Mouse (Mus musculus): Measurements from ENCODE around the gene Mrpl20.
"Not testable (repeated sequence)": the region's sequence is repeated elsewhere in the genome, so short reads cannot be mapped to it uniquely, and the experiment has no call there.

Gene Mrpl20

DNA sequence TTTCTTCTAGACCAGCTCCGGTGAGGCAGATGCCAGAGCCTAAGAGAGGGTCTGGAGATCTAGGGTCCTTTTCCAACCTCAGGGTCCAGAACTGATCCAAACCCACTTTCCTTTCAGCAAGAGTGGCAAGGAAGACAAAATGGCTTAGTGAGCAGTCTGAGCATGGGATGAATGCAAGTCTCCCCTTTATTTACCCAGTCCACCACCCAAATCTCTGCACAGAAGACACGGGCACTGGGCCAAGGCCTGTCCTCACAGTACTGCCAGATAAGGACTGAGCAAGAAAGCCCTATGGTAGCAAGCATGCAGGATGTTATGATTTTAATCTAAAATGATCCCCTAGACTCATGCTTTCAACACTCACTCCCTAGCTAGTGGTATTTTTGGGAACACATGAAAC, 24.9 kb upstream of the Mrpl20 start:
- in situ Hi-C loops (cut with MboI; ENCODE audit: unreplicated experiment in 2 of 2), result loop anchor here (10.0 kb wide), 2 partner anchors 133 to 453 kb away; partner anchors contain the start of gene Gm10563 (in 1 of the 2)

- in situ Hi-C loops (cut with MboI; ENCODE audit: unreplicated experiment in 2 of 2), result loop anchor here (10.0 kb wide), 2 partner anchors 135 to 455 kb away; partner anchors contain the start of gene Gm10563 (in 1 of the 2)
Observed at GRCm38 (mm10) chr4:155779498-155779897, 23.2 kb upstream of the Mrpl20 start.

- in situ Hi-C loops (cut with MboI; ENCODE audit: unreplicated experiment in 2 of 2), result no loop called here
Observed at GRCm38 (mm10) chr4:155780895-155781294, 21.8 kb upstream of the Mrpl20 start.

GRCm38 (mm10) chr4:155783486-155784080, 19.1 kb upstream of the Mrpl20 start:
- in situ Hi-C loops (cut with MboI; ENCODE audit: unreplicated experiment in 2 of 2), result no loop called here

- in situ Hi-C loops (cut with MboI; ENCODE audit: unreplicated experiment in 2 of 2), result no loop called here
Observed at GRCm38 (mm10) chr4:155784081-155784701, 18.5 kb upstream of the Mrpl20 start.

GRCm38 (mm10) chr4:155785246-155785645, 17.4 kb upstream of the Mrpl20 start:
- in situ Hi-C loops (cut with MboI; ENCODE audit: unreplicated experiment in 2 of 2), result no loop called here

DNA sequence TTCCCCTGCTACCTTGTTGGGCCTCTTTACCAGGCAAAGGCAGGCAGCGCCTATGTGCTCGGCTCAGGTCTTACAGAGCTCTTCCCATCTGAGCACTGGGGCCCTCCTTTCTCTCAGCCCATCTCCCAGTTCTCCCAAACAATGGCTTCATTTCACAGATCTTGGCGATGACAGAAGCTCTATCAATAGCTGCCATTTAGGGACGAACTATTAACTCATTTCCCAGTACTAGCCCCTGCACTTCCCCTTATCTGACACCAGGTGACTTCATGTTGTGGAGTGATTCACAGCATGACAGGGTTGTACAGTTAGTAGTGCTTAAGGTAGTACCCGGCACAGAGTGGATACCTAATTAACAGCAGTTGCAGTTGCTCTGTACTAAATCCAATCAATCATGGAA, 16.9 kb upstream of the Mrpl20 start, which contains the start of gene Tmem88b:
Gene Tmem88b (minus strand): TSS at position 56 of the 400 bp plus-strand sequence.
- in situ Hi-C loops (cut with MboI; ENCODE audit: unreplicated experiment in 2 of 2), result no loop called here

GRCm38 (mm10) chr4:155788300-155788699, 14.4 kb upstream of the Mrpl20 start:
- in situ Hi-C loops (cut with MboI; ENCODE audit: unreplicated experiment in 2 of 2), result no loop called here

- in situ Hi-C loops (cut with MboI; ENCODE audit: unreplicated experiment in 2 of 2), result not testable (repeated sequence)
Observed at GRCm38 (mm10) chr4:155788833-155789232, 13.8 kb upstream of the Mrpl20 start.

GRCm38 (mm10) chr4:155790021-155790489, 12.6 kb upstream of the Mrpl20 start, which contains the start of gene Ankrd65:
Ankrd65 (plus strand) TSS chr4:155790439.
- in situ Hi-C loops (cut with MboI; ENCODE audit: unreplicated experiment in 2 of 2), result no loop called here

DNA sequence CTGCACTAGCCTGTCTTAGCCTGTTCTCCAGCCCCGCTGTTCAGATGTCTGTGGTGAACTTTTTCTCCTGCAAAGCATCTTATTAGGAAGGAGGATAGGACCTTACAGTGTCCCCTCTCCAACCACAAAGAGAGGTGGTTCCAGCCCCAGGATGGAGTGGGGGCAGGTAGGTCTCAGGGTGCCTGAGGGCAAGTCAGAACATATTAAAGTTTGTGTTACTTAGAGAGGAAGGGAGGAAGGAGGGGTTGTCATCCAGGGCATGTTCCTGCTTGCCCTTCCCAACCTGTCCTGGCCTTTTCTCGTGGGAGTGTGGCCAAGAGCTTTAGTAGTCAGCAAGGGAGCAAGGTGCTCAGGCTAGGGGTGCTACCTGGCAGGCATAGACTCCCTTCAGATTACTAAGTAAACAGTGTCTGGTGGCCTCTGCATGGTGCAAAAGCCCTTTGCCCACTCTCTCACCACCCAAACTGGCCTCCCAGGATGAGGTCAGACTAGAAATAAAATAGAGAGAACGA, 12.0 kb upstream of the Mrpl20 start:
- in situ Hi-C loops (cut with MboI; ENCODE audit: unreplicated experiment in 2 of 2), result no loop called here

DNA sequence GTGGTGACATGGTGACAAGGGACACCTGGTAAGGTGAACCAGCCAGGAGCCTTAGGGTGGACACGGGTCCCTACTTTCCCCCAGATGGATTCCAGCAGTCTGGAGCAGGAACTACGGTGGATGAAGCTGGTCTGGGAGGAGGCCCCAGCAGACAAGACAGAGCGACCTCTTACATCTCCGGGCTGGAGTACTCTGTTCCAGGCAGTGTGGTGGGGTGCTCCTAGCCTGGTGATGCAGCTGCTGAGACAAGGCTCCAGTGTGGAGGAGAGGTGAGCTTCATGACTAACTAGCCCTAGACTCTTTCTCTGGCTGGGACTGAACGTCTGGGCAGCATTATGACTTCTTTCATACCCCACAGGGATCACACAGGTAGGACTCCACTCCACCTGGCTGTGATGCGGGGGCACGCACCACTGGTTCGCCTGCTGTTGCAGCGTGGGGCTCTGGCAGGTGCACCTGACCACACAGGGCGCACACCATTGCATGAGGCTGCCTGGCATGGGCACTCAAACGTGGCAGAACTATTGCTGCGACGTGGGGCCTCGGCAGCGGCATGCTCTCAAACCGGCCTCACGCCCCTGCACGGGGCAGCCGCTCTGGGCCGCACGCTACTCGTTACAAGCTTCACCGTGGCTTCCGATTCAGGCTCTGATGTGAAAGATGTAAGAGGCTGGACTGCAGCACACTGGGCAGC, 11.3 kb upstream of the Mrpl20 start:
- in situ Hi-C loops (cut with MboI; ENCODE audit: unreplicated experiment in 2 of 2), result no loop called here

- in situ Hi-C loops (cut with MboI; ENCODE audit: unreplicated experiment in 2 of 2), result no loop called here
Observed at GRCm38 (mm10) chr4:155793730-155794129, 8.9 kb upstream of the Mrpl20 start.

DNA sequence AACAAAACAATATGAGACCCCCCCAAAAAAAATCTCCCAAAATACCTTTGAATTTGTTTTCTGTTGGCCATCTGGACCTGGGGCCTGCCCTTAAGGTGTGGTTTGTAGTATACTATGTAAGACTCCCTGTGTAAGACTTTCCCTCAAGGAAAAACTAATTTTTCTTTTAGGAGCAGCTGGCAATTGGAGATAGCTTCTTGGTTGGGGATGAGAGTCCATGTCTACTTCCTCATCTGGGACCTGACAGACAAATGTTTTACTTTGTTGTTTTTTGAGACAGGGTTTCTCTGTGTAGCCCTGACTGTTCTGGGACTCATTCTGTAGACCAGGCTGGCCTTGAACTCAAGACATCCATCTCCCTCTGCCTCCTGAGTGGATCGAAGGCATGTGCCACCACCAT, 603 bp upstream of the Mrpl20 start:
- in situ Hi-C loops (cut with MboI; ENCODE audit: unreplicated experiment in 2 of 2), result loop anchor here in 1 of 2 experiments (25.0 kb wide), 1 partner anchor 715 kb away; the partner anchor contains the start of genes Morn1 and Rer1

GRCm38 (mm10) chr4:155803340-155804041, 813 bp downstream of the Mrpl20 start:
- in situ Hi-C loops (cut with MboI; ENCODE audit: unreplicated experiment in 2 of 2), result loop anchor here in 1 of 2 experiments (25.0 kb wide), 1 partner anchor 716 kb away; the partner anchor contains the start of genes Morn1 and Rer1

- in situ Hi-C loops (cut with MboI; ENCODE audit: unreplicated experiment in 2 of 2), result loop anchor here in 1 of 2 experiments (25.0 kb wide), 1 partner anchor 721 kb away; the partner anchor contains the start of genes Morn1 and Rer1
Observed at GRCm38 (mm10) chr4:155807841-155808240, 5.2 kb downstream of the Mrpl20 start.

DNA sequence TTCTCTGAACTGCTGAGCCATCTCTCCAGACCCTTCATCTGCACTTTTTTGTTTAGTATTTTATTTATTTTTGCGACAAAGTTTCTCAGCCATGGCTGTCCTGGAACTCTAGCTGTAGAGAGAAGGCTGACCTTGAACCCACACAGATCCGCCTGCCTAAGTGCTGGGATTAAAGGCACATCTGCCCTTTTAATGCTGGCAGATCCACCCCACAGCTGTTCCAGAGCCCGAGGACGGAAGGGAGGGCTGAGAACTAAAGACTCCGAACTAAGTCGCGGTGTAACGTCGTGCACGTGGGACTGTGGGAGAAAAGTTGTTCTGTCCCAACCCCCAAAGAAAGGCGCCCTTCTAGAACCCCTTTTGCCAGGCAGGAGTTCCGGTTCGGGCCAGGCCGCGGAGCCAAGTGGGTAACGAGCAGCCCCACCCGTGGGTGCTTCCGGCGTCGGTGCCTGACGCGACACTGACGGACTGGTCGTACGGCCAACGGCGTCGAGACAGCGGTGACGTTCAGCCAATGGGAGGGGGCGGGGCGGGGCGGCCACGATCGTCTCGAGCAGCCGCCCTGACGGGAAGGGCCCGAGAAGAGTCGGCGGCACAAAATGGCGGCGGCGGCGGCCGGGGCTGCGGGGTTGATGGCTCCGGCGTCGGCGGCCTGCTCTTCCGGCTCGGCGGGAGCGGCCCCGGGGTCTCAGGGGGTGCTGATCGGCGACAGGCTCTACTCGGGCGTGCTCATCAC, 9.4 kb downstream of the Mrpl20 start, which contains the start of gene Ccnl2:
Gene Ccnl2 (plus strand): TSS at position 561 of the 736 bp plus-strand sequence.
- in situ Hi-C loops (cut with MboI; ENCODE audit: unreplicated experiment in 2 of 2), result loop anchor here in 1 of 2 experiments (25.0 kb wide), 1 partner anchor 725 kb away; the partner anchor contains the start of genes Morn1 and Rer1

- in situ Hi-C loops (cut with MboI; ENCODE audit: unreplicated experiment in 2 of 2), result loop anchor here in 1 of 2 experiments (25.0 kb wide), 1 partner anchor 725 kb away; the partner anchor contains the start of genes Morn1 and Rer1
Observed at GRCm38 (mm10) chr4:155812665-155813181, 10.0 kb downstream of the Mrpl20 start.

DNA sequence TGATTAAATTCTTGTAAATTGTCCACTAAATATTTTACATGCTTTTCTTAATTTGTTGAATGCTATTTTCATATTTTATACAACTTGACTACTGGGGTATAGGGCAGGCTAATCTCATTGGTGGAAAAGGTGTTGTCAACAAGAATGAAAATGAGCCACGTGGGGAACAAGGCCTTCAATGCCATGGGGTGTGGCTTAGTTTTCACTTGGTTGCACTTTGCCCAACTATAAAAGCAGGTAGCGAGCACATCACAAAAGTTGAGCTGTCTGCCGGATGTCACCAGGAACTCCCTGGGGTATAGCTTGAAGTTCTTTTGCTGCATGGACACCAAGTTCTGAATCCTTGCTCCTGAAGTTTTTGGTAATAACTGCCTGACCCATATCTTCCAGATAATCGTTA, 14.9 kb downstream of the Mrpl20 start:
- in situ Hi-C loops (cut with MboI; ENCODE audit: unreplicated experiment in 2 of 2), result loop anchor here in 1 of 2 experiments (25.0 kb wide), 1 partner anchor 730 kb away; the partner anchor contains the start of genes Morn1 and Rer1
